ENCODE assay signal across 20 mouse cellular contexts in the genomic region with DNA sequence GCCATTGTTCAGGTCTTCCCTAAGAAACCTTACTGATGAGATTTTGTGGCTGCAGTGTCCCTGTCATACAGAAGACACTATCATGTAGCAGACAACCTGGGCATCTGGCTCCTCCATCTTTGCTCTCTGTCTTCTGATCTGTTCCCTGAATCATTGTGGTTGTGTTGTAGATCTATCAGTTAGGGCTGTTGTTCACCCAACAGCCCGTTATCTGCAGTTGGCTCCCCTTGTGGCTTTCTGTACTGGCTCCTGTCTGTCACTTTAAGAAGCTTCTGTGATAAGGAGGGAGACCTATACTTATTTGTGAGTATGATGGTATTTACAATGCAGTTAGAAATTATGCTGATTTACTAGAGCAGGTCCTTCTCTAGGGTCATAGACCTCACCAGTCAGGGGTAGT. TPM values are rescaled to one million over a fixed set of nuclear protein-coding genes. Genes with fewer than 3 reads are reported as not detected.
DNase-seq lines count a peak whose midpoint lies in the region; ATAC-seq and TF ChIP-seq lines count a peak whose summit lies in the region.
"Had no signal": no experiment of that assay in that cellular context is flagged by ENCODE, and none has a peak within 500 bp of the region (broad histone marks: within the 10 kb centered on the region; RNA-seq: fewer than 3 reads in every experiment).

No protein-coding gene starts in this region.

- H3K4me1 ChIP-seq in midbrain, embryonic 14.5 days (ENCODE audit: control insufficient read depth, insufficient read depth, low read length), result peaks cover 10% of the 10 kb centered on the region
- peaks cover 21% of the 10 kb centered on the region for H3K4me1 ChIP-seq in midbrain, embryonic 10.5 days
- peaks cover 14% of the 10 kb centered on the region for H3K4me1 ChIP-seq in hindbrain, embryonic 16.5 days (ENCODE audit: control insufficient read depth, insufficient read depth, low read depth, low read length)
- peaks cover 28 to 33% of the 10 kb centered on the region in 2 experiments for H3K4me1 ChIP-seq in liver, embryonic 14.5 days (replicated peaks; ENCODE audit: control insufficient read depth in 2 of 2, insufficient read depth in 2 of 2, low read length in 1 of 2)
- H3K4me1 ChIP-seq in thymus, adult 2 months (replicated peaks; ENCODE audit: control insufficient read depth, insufficient read depth, low read length), result peaks cover 8% of the 10 kb centered on the region
- H3K4me1 ChIP-seq: embryonic facial prominence, embryonic 12.5 days; heart, embryonic 10.5 days; intestine, embryonic 15.5 days; stomach, embryonic 15.5 days had no signal

- no peaks in the 10 kb centered on the region for H3K27me3 ChIP-seq in midbrain, embryonic 14.5 days (ENCODE audit: control insufficient read depth, insufficient read depth, low read length)
- H3K27me3 ChIP-seq in midbrain, embryonic 10.5 days (ENCODE audit: low read depth, poor library complexity, severe bottlenecking), result no peaks in the 10 kb centered on the region; the same call in 1 of the 2 replicates
- H3K27me3 ChIP-seq in hindbrain, embryonic 16.5 days (replicated peaks; ENCODE audit: control insufficient read depth, insufficient read depth, low read length), result no peaks in the 10 kb centered on the region; the same call in 1 of the 2 replicates
- H3K27me3 ChIP-seq in liver, embryonic 14.5 days (ENCODE audit: control insufficient read depth, insufficient read depth, low read length), result no peaks in the 10 kb centered on the region
- peaks cover 6% of the 10 kb centered on the region; the same call in 1 of the 2 replicates for H3K27me3 ChIP-seq in thymus, adult 2 months (ENCODE audit: control insufficient read depth, insufficient read depth, low read length)
- H3K27me3 ChIP-seq: embryonic facial prominence, embryonic 12.5 days; intestine, embryonic 15.5 days; neural tube, embryonic 12.5 days; stomach, embryonic 15.5 days had no signal

- no peak overlapping the region for H3K4me3 ChIP-seq in midbrain, embryonic 14.5 days (replicated peaks; ENCODE audit: low read depth, low read length)
- no peak overlapping the region for H3K4me3 ChIP-seq in midbrain, embryonic 10.5 days
- no peak overlapping the region for H3K4me3 ChIP-seq in hindbrain, embryonic 16.5 days (ENCODE audit: low read length)
- H3K4me3 ChIP-seq in liver, embryonic 14.5 days (ENCODE audit: insufficient read depth in 1 of 2, low read depth in 2 of 2, low read length in 2 of 2), result peak overlapping the region in 1 of 2 experiments; percentile 98; a peak in 2 of 4 replicates
- H3K4me3 ChIP-seq in thymus, adult 2 months (ENCODE audit: control insufficient read depth, insufficient read depth, low read length), result no peak overlapping the region
- H3K4me3 ChIP-seq: embryonic facial prominence, embryonic 12.5 days; heart, embryonic 10.5 days; intestine, embryonic 15.5 days; limb, embryonic 10.5 days; neural tube, embryonic 12.5 days; stomach, embryonic 15.5 days had no signal

- no peak for DNase-seq in midbrain, embryonic 14.5 days
- no peak for DNase-seq in midbrain, embryonic 10.5 days (ENCODE audit: low spot score)
- DNase-seq in liver, embryonic 14.5 days (ENCODE audit: low read depth in 3 of 3, low spot score in 3 of 3), result no peak
- DNase-seq in frontal cortex, postnatal 14 days (ENCODE audit: low spot score in 2 of 2), result no peak
- DNase-seq in gastrocnemius, adult 8-10 months (ENCODE audit: low spot score in 2 of 2), result no peak
- DNase-seq in thymus, adult 2 months, result no peak
- DNase-seq: adrenal gland, adult 2 months; cerebellum, adult 18-20 months; gastrocnemius, postnatal 36 days; lung, adult 2 months; lung, postnatal 36 days; right cerebral cortex, postnatal 14 days had no signal

- TF ChIP-seq CTCF in liver, embryonic 14.5 days (IDR thresholded peaks at IDR 0.05; ENCODE audit: low read depth), result no peak
- no peak for TF ChIP-seq CTCF in thymus, adult 2 months (IDR thresholded peaks at IDR 0.05; ENCODE audit: borderline replicate concordance, control insufficient read depth, extremely low read depth, insufficient read depth, low read length, poor library complexity)

- 93% methylated on average over 1 of the region's 1 CpGs for WGBS in midbrain, embryonic 14.5 days
- 91% methylated on average over 1 of the region's 1 CpGs for WGBS in midbrain, embryonic 10.5 days
- 82% methylated on average over 1 of the region's 1 CpGs for WGBS in hindbrain, embryonic 16.5 days
- 9% methylated on average over 1 of the region's 1 CpGs for WGBS in liver, embryonic 14.5 days (ENCODE audit: insufficient replicate concordance)
- 41% methylated on average over 1 of the region's 1 CpGs for WGBS in thymus, adult 2 months

- TF ChIP-seq POLR2A in thymus, adult 2 months (IDR thresholded peaks at IDR 0.05; ENCODE audit: control insufficient read depth, extremely low read depth, insufficient read depth, low read length, poor library complexity), result no peak

- no peak for ATAC-seq in midbrain, embryonic 14.5 days (ENCODE audit: low FRiP score, low TSS enrichment)
- no peak for ATAC-seq in hindbrain, embryonic 16.5 days
- ATAC-seq in liver, embryonic 14.5 days (ENCODE audit: insufficient read depth), result no peak
- ATAC-seq: intestine, embryonic 15.5 days had no signal

- no peak overlapping the region for H3K27ac ChIP-seq in midbrain, embryonic 14.5 days (replicated peaks; ENCODE audit: low read depth, low read length)
- no peak overlapping the region for H3K27ac ChIP-seq in midbrain, embryonic 10.5 days (replicated peaks)
- H3K27ac ChIP-seq in hindbrain, embryonic 16.5 days (ENCODE audit: low read depth, low read length), result no peak overlapping the region
- H3K27ac ChIP-seq in liver, embryonic 14.5 days, result peak overlapping the region; percentile 2; the same call in 1 of the 2 replicates
- H3K27ac ChIP-seq in thymus, adult 2 months (ENCODE audit: control insufficient read depth, insufficient read depth, low read length), result no peak overlapping the region
- H3K27ac ChIP-seq: embryonic facial prominence, embryonic 12.5 days; heart, embryonic 10.5 days; intestine, embryonic 15.5 days; kidney, postnatal 0 days; limb, embryonic 10.5 days; neural tube, embryonic 12.5 days; stomach, embryonic 15.5 days had no signal

- no peaks in the 10 kb centered on the region for H3K9me3 ChIP-seq in midbrain, embryonic 14.5 days (ENCODE audit: control insufficient read depth, low read length)
- H3K9me3 ChIP-seq in midbrain, embryonic 10.5 days (replicated peaks), result no peaks in the 10 kb centered on the region
- no peaks in the 10 kb centered on the region; the same call in 1 of the 2 replicates for H3K9me3 ChIP-seq in hindbrain, embryonic 16.5 days (ENCODE audit: control insufficient read depth, low read length)
- no peaks in the 10 kb centered on the region for H3K9me3 ChIP-seq in liver, embryonic 14.5 days (ENCODE audit: control insufficient read depth, low read length)
- H3K9me3 ChIP-seq: embryonic facial prominence, embryonic 12.5 days; heart, embryonic 10.5 days; intestine, embryonic 15.5 days; limb, embryonic 10.5 days; neural tube, embryonic 12.5 days; stomach, embryonic 15.5 days had no signal

- H3K4me2 ChIP-seq in midbrain, embryonic 14.5 days (ENCODE audit: low read length), result peak overlapping the region; percentile 62
- H3K4me2 ChIP-seq in hindbrain, embryonic 16.5 days (ENCODE audit: low read length), result peak overlapping the region; percentile 70; the same call in 1 of the 2 replicates
- peak overlapping the region; percentile 69 for H3K4me2 ChIP-seq in liver, embryonic 14.5 days (ENCODE audit: low read depth)
- H3K4me2 ChIP-seq: embryonic facial prominence, embryonic 12.5 days; intestine, embryonic 15.5 days; stomach, embryonic 15.5 days had no signal

- peak; percentile 58 for TF ChIP-seq EP300 in liver, embryonic 14.5 days (IDR thresholded peaks at IDR 0.05; ENCODE audit: low read depth)

- no peak overlapping the region for H3K9ac ChIP-seq in midbrain, embryonic 14.5 days (replicated peaks; ENCODE audit: low read length)
- H3K9ac ChIP-seq in hindbrain, embryonic 16.5 days (ENCODE audit: low read depth, low read length), result no peak overlapping the region
- H3K9ac ChIP-seq in liver, embryonic 14.5 days (replicated peaks), result 0 out of 2 replicates have a peak overlapping the region, but pooled peaks have one; percentile 31
- H3K9ac ChIP-seq: embryonic facial prominence, embryonic 12.5 days; intestine, embryonic 15.5 days; neural tube, embryonic 12.5 days; stomach, embryonic 15.5 days had no signal

- no peaks in the 10 kb centered on the region for H3K36me3 ChIP-seq in midbrain, embryonic 14.5 days (ENCODE audit: control insufficient read depth, insufficient read depth, low read length)
- peaks cover 11% of the 10 kb centered on the region; the same call in 1 of the 2 replicates for H3K36me3 ChIP-seq in midbrain, embryonic 10.5 days
- H3K36me3 ChIP-seq in hindbrain, embryonic 16.5 days (ENCODE audit: control insufficient read depth, insufficient read depth, low read length), result no peaks in the 10 kb centered on the region
- peaks cover 7% of the 10 kb centered on the region for H3K36me3 ChIP-seq in liver, embryonic 14.5 days (replicated peaks; ENCODE audit: control insufficient read depth, insufficient read depth, low read depth)
- H3K36me3 ChIP-seq in thymus, adult 2 months (ENCODE audit: control insufficient read depth, insufficient read depth, low read length), result no peaks in the 10 kb centered on the region
- H3K36me3 ChIP-seq: embryonic facial prominence, embryonic 12.5 days; heart, embryonic 10.5 days; intestine, embryonic 15.5 days; neural tube, embryonic 12.5 days; stomach, embryonic 15.5 days had no signal

RNA-seq across cellular contexts. Expression of gene March8, which starts 2.7 kb away (rescaled TPM):
- polyA plus RNA-seq in midbrain, embryonic 14.5 days (2014; fragmentation: Nextera tagmentation; extraction: Ambion mirVana), result 78.2 and 81.0 TPM in 2 replicates
- polyA plus RNA-seq in midbrain, embryonic 10.5 days (2016; fragmentation: Nextera tagmentation; extraction: Ambion mirVana), result 27.7 and 33.7 TPM in 2 replicates
- 58.0 and 63.4 TPM in 2 replicates for polyA plus RNA-seq in hindbrain, embryonic 16.5 days (2015; fragmentation: Nextera tagmentation; extraction: Ambion mirVana)
- polyA plus RNA-seq in liver, embryonic 14.5 days (2012; rRNA removed), result 82.4 and 96.1 TPM in 2 replicates
- polyA plus RNA-seq in liver, embryonic 14.5 days (2014; fragmentation: Nextera tagmentation; extraction: Ambion mirVana), result 80.1 and 89.8 TPM in 2 replicates
- 10 to 100 TPM; 24.6 to 36.1 (median 30.6) TPM for total RNA-seq in gastrocnemius, adult 8-10 months (2022)
- polyA plus RNA-seq in thymus, adult 2 months (2012; rRNA removed), result 14.8 and 18.2 TPM in 2 replicates
